Mouse (Mus musculus) mesoderm, embryonic 11.5 days (tissue): ENCODE data around the gene Fkbp15.

Source experiments
- DNase-seq: peaks from one replicate; pipeline ENCODE4 v3.0.0-alpha.2; 2012; ENCODE audit warnings: low read depth, low spot score

Gene Fkbp15

GRCm38 (mm10) chr4:62372818-62373520, 12.6 kb upstream of the Fkbp15 start:
- DNase-seq: no peak

GRCm38 (mm10) chr4:62372410-62372809, 12.1 kb upstream of the Fkbp15 start:
- DNase-seq: no peak

GRCm38 (mm10) chr4:62369091-62369490, 8.7 kb upstream of the Fkbp15 start:
- DNase-seq: no peak

- DNase-seq: no peak
These were observed 7.2 kb upstream of the Fkbp15 start for GRCm38 (mm10) chr4:62367586-62367985.

- no peak for DNase-seq
These were observed 5.9 kb upstream of the Fkbp15 start for GRCm38 (mm10) chr4:62366291-62366690.

GRCm38 (mm10) chr4:62364299-62364698, 4.0 kb upstream of the Fkbp15 start:
- no peak for DNase-seq

GRCm38 (mm10) chr4:62362437-62362836, 2.1 kb upstream of the Fkbp15 start:
- no peak for DNase-seq

- no peak for DNase-seq
These were observed 1.6 kb upstream of the Fkbp15 start for GRCm38 (mm10) chr4:62361997-62362396.

GRCm38 (mm10) chr4:62361571-62361970, 1.2 kb upstream of the Fkbp15 start:
- no peak for DNase-seq

- no peak for DNase-seq
These were observed 582 bp upstream of the Fkbp15 start for GRCm38 (mm10) chr4:62360805-62361455.

GRCm38 (mm10) chr4:62359256-62359775, 1.0 kb downstream of the Fkbp15 start:
- no peak for DNase-seq

- no peak for DNase-seq
These were observed 2.7 kb downstream of the Fkbp15 start for GRCm38 (mm10) chr4:62357631-62358148.

- no peak for DNase-seq
These were observed 11.0 kb downstream of the Fkbp15 start for GRCm38 (mm10) chr4:62349371-62349770.

GRCm38 (mm10) chr4:62348329-62348705, 12.0 kb downstream of the Fkbp15 start:
- no peak for DNase-seq

GRCm38 (mm10) chr4:62347605-62348328, 12.6 kb downstream of the Fkbp15 start:
- DNase-seq: peak; percentile 4

GRCm38 (mm10) chr4:62345827-62346226, 14.5 kb downstream of the Fkbp15 start:
- DNase-seq: no peak

- DNase-seq: peak; percentile 22
These were observed 16.3 kb downstream of the Fkbp15 start for GRCm38 (mm10) chr4:62344000-62344399.

- no peak for DNase-seq
These were observed 21.8 kb downstream of the Fkbp15 start for GRCm38 (mm10) chr4:62338536-62338935.

GRCm38 (mm10) chr4:62331977-62332376, 28.4 kb downstream of the Fkbp15 start:
- DNase-seq: no peak

- no peak for DNase-seq
These were observed 31.2 kb downstream of the Fkbp15 start for GRCm38 (mm10) chr4:62328941-62329660.

- no peak for DNase-seq
These were observed 34.2 kb downstream of the Fkbp15 start for GRCm38 (mm10) chr4:62326111-62326510.

- DNase-seq: no peak
These were observed 37.7 kb downstream of the Fkbp15 start for GRCm38 (mm10) chr4:62322684-62323083.
